Mouse (Mus musculus) testis, adult 2 months (tissue): ENCODE results near the gene Daam2.

Experiments
- CTCF ChIP-seq: fragments of 200-500 bp; IDR thresholded peaks from 2 replicates; pipeline ENCODE4 v1.5.1; 2012; ENCODE audit warnings: low read depth, mild to moderate bottlenecking, inconsistent platforms, low read length, moderate library complexity; ENCODE audit not compliant: control insufficient read depth, insufficient read depth, insufficient replicate concordance
- POLR2A ChIP-seq: fragments of 200-500 bp; IDR thresholded peaks from 2 replicates; pipeline ENCODE4 v1.6.1; 2012; ENCODE audit warnings: low read depth, mild to moderate bottlenecking, inconsistent platforms, low read length, moderate library complexity; ENCODE audit not compliant: control insufficient read depth

- TF ChIP-seq CTCF, result no peak
- TF ChIP-seq POLR2A, result no peak
Measured at GRCm38 (mm10) chr17:49539204-49539603, 24.9 kb downstream of the Daam2 start.
